Mouse (Mus musculus) embryonic facial prominence, embryonic 13.5 days (tissue): ENCODE results near the gene Adad2. TPM values are rescaled to one million over a fixed set of nuclear protein-coding genes. Genes with fewer than 3 reads are reported as not detected.
A peak's percentile ranks its signal among the peaks of the same experiment; 100 is the strongest.

Experiments
- ATAC-seq: fragments of 200-750 bp; cut with Nextera tagmentation; 2 replicates; pipeline ENCODE4 v1.8.0; 2017; ENCODE audit warnings: low read depth; ENCODE audit not compliant: insufficient number of reproducible peaks, insufficient read depth, low FRiP score, low TSS enrichment
- H3K27ac ChIP-seq: fragments of 300-500 bp; sonication (generic); 2 replicates; pipeline ENCODE4 v1.5.1; 2015; ENCODE audit warnings: moderate library complexity, mild to moderate bottlenecking, inconsistent platforms
- H3K27me3 ChIP-seq: fragments of 300-500 bp; sonication (generic); 2 replicates; pipeline ENCODE4 v1.6.1; 2015; ENCODE audit warnings: mild to moderate bottlenecking, inconsistent platforms
- H3K36me3 ChIP-seq: fragments of 300-500 bp; sonication (generic); 2 replicates; pipeline ENCODE4 v1.6.1; 2015; ENCODE audit warnings: mild to moderate bottlenecking, inconsistent platforms
- H3K4me1 ChIP-seq: fragments of 300-500 bp; sonication (generic); 2 replicates; pipeline ENCODE4 v1.6.1; 2015; ENCODE audit warnings: inconsistent platforms
- H3K4me2 ChIP-seq: fragments of 300-500 bp; sonication (generic); 2 replicates; pipeline ENCODE4 v1.6.1; 2015; ENCODE audit warnings: moderate library complexity, mild to moderate bottlenecking, inconsistent platforms
- H3K4me3 ChIP-seq: fragments of 300-500 bp; sonication (generic); 2 replicates; pipeline ENCODE4 v1.5.1; 2015; ENCODE audit warnings: mild to moderate bottlenecking, inconsistent platforms
- H3K9ac ChIP-seq: fragments of 300-500 bp; sonication (generic); 2 replicates; pipeline ENCODE4 v1.6.1; 2015; ENCODE audit warnings: mild to moderate bottlenecking, inconsistent platforms
- H3K9me3 ChIP-seq: fragments of 300-500 bp; sonication (generic); 2 replicates; pipeline ENCODE4 v1.6.1; 2016; ENCODE audit warnings: inconsistent platforms
- WGBS: fragments of 180-500 bp; shearing (Covaris S2); methylation state at CpG from one replicate; pipeline ENCODE4 v1.1.7; 2015; ENCODE audit warnings: mixed read lengths; 5-methylcytosine and 5-hydroxymethylcytosine counted together
- polyA plus RNA-seq: library from polyadenylated mRNA; unstranded; fragments of >200 nt; fragmentation: Nextera tagmentation; extraction: Ambion mirVana; gene quantifications from 2 replicates; pipeline ENCODE4 v1.2.1, GENCODE M21; 2015

The Adad2 gene
- polyA plus RNA-seq: not detected in 2 replicates

DNA sequence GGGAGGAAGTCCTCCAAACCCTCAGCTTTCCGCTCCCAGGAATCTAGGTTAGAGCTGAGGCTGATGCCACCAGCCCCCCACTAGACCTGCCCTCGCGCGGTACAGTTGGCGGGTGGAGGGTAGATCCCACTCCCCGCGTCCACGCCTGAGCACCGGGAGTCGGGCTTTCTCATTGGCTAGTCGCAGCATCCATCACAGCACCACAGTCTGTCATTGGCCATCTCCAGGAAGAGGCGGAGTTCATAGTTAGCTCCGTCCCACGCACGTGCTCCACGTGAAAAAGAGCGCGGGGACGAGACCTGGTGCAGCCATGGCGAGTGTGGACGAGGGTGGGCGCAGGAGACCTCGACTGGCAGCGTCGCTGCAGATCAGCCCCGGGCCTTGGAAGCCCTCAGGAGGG, at the start of gene Adad2:
Gene Adad2, plus strand, starts transcription at position 277 of the 400 bp plus-strand sequence.
- H3K4me3 ChIP-seq: no peak within 1 kb of the TSS
- no peaks in the 10 kb centered on the region for H3K4me1 ChIP-seq
- no peaks in the 10 kb centered on the region for H3K36me3 ChIP-seq
- 86% methylated on average over 26 of the region's 26 CpGs for whole genome bisulfite sequencing
- ATAC-seq: no peak; the same call in 1 of the 2 replicates
- H3K4me2 ChIP-seq: no peak within 1 kb of the TSS
- no peaks in the 10 kb centered on the region for H3K9me3 ChIP-seq
- H3K27ac ChIP-seq: no peak within 1 kb of the TSS
- 0 out of 2 replicates have a peak, but pooled peaks cover 5% of the 10 kb centered on the region for H3K27me3 ChIP-seq
- no peak within 1 kb of the TSS for H3K9ac ChIP-seq

DNA sequence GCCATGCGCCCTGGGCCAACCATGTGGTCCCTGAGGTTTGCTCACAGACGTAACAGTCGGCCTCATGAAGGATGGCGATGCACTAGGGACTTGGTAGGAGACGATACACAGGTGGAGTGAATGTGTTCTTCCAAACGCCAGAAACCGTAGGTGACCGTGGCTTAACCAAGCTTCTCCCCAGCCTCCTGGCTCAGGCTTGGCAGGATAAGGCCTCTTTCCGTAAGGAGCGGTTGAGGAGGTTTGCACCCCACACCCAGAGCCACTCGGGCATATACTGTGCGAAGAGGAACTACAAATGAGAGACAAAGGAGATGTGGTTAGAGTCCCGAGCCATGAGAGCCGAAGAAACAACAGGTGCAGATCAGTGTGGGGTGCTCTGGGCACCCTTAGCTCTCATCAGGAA, 48.7 kb upstream of the Adad2 start:
- H3K36me3 ChIP-seq: peaks cover 52% of the 10 kb centered on the region
- no peaks in the 10 kb centered on the region for H3K9me3 ChIP-seq
- ATAC-seq: no peak
- 88% methylated on average over 14 of the region's 14 CpGs for WGBS
- H3K27me3 ChIP-seq: no peaks in the 10 kb centered on the region
- H3K4me1 ChIP-seq: peaks cover 5% of the 10 kb centered on the region; the same call in 1 of the 2 replicates
- no peak overlapping the region for H3K9ac ChIP-seq
- H3K4me3 ChIP-seq: no peak overlapping the region
- H3K4me2 ChIP-seq: no peak overlapping the region
- no peak overlapping the region for H3K27ac ChIP-seq

DNA sequence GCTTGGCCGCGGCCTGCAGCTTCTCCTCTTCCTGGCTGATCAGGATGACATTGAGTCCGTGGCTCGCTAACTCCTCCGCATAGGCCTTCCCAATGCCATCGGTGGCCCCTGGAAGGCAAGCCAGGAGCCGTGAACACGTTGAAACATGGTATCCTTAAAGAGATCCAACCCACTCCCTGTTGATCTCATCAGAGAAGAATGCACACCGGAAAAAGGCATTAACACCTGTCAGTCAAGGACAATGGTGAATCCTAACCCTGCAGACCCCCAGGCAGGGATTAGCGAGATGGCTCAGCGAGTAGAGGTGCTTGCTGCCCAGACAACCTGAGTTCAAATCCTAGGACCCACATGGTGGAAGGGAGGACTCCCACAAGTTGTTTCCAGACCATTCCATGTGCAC, 46.2 kb upstream of the Adad2 start:
- 69% methylated on average over 11 of the region's 11 CpGs for WGBS

DNA sequence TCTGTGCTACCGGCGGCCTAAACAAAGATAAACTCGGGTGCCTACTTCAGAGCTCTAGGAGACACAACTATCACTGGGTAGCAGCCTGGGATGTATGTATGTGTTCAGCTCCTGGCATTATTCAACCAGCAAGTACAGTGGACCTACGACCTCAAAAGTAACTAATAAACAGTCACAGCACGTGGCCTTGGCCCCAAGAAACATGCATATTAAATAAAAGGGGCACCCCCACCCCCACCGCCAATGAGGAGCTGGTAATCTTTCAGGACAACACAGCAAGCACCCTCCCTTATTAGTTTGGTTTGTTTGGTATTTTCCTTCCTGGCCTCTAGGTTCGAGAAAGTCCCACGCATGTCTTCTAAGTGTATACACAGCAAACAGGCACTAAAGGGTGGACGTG, 44.3 kb upstream of the Adad2 start:
- WGBS: 84% methylated on average over 9 of the region's 9 CpGs
- H3K4me1 ChIP-seq: peaks cover 8% of the 10 kb centered on the region; the same call in 1 of the 2 replicates
- H3K27ac ChIP-seq: no peak overlapping the region
- H3K36me3 ChIP-seq: peaks cover 38% of the 10 kb centered on the region
- no peaks in the 10 kb centered on the region for H3K9me3 ChIP-seq
- no peak overlapping the region for H3K4me3 ChIP-seq
- no peak for ATAC-seq
- H3K4me2 ChIP-seq: no peak overlapping the region
- no peaks in the 10 kb centered on the region; the same call in 1 of the 2 replicates for H3K27me3 ChIP-seq
- no peak overlapping the region for H3K9ac ChIP-seq

More for the DNA sequence above, 46.2 kb upstream of the Adad2 start:
- Histone ChIP-seq H3K27me3 (no peaks in the 10 kb centered on the region), H3K36me3 (peaks cover 52% of the 10 kb centered on the region), H3K4me2 (no peak overlapping the region), H3K9ac (no peak overlapping the region), H3K9me3 (no peaks in the 10 kb centered on the region), H3K4me1 (no peaks in the 10 kb centered on the region), H3K4me3 (no peak overlapping the region), H3K27ac (no peak overlapping the region)
- ATAC-seq: no peak

DNA sequence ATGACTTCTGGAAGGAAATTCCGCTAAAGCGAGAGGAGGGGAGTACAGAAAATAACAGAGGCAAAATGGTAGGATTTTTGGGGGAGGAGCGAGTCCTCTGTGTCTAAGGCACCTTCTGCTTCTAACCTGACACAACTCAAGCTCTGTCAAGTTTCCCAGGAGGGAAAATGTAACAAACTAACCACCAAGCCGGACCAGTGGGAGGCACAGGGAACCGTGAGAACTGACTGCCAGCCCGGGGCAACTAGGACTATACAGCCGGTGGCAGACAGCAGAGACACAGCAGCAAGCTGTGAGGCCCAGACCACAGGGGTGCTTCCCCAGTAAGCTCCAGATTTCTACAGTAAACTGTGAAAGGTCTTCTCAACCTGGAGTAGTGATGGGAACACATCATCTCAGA, 43.6 kb upstream of the Adad2 start:
- Histone ChIP-seq H3K4me2 (no peak overlapping the region), H3K4me1 (peaks cover 15% of the 10 kb centered on the region), H3K27ac (no peak overlapping the region), H3K9ac (no peak overlapping the region), H3K27me3 (peaks cover 6% of the 10 kb centered on the region; the same call in 1 of the 2 replicates), H3K4me3 (no peak overlapping the region), H3K9me3 (no peaks in the 10 kb centered on the region), H3K36me3 (peaks cover 31% of the 10 kb centered on the region)
- WGBS: 54% methylated on average over 7 of the region's 7 CpGs
- ATAC-seq: no peak

DNA sequence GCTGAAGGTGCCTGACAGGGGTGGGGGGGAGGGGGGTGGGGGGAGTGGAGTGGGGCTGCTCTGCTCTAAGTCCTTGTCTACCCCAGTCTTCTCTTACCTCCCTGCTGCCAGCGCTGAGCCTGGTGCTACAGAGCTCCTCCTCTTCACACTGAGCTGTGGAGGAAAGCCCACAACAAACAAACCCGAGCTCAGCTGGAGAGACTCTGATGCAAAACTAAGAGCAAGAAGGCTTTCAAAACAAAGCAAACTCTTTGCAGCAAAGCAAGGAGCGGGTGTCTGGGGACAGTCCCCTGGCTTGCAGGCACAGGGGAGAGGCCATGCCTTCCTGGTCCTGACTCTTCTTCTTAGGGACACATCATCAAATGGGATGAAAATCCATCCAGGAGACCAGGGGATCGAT, 42.7 kb upstream of the Adad2 start:
- Histone ChIP-seq H3K27ac (no peak overlapping the region), H3K36me3 (peaks cover 24% of the 10 kb centered on the region), H3K4me3 (no peak overlapping the region), H3K27me3 (peaks cover 8% of the 10 kb centered on the region; the same call in 1 of the 2 replicates), H3K9ac (no peak overlapping the region), H3K4me1 (peaks cover 21% of the 10 kb centered on the region), H3K9me3 (no peaks in the 10 kb centered on the region), H3K4me2 (no peak overlapping the region)
- 35% methylated on average over 4 of the region's 4 CpGs for WGBS
- ATAC-seq: no peak

DNA sequence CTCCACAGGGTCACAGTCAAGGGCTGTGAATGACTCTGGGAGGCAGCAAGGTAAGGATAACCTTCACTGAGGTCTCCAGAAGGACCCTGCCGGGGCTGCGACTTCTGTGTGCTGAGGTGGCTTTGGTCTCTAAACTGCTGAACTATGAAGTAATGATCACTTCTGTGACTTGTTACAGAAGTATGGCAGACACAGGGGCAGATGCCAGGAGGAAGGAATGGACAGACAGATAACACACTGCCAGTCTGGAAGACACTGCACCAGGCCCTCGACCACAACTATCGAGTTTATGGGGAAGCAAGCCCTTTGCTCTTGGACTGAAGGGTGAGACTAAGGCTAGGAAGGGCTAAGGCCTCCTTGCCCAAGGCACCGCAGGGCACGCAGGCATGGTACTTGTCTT, 41.4 kb upstream of the Adad2 start:
- H3K27ac ChIP-seq: no peak overlapping the region
- no peak overlapping the region for H3K4me2 ChIP-seq
- H3K9me3 ChIP-seq: no peaks in the 10 kb centered on the region
- ATAC-seq: no peak
- peaks cover 11% of the 10 kb centered on the region for H3K36me3 ChIP-seq
- peaks cover 26% of the 10 kb centered on the region for H3K4me1 ChIP-seq
- H3K9ac ChIP-seq: 0 out of 2 replicates have a peak overlapping the region, but pooled peaks have one; percentile 1
- peaks cover 14% of the 10 kb centered on the region for H3K27me3 ChIP-seq
- 81% methylated on average over 6 of the region's 6 CpGs for WGBS
- no peak overlapping the region for H3K4me3 ChIP-seq

DNA sequence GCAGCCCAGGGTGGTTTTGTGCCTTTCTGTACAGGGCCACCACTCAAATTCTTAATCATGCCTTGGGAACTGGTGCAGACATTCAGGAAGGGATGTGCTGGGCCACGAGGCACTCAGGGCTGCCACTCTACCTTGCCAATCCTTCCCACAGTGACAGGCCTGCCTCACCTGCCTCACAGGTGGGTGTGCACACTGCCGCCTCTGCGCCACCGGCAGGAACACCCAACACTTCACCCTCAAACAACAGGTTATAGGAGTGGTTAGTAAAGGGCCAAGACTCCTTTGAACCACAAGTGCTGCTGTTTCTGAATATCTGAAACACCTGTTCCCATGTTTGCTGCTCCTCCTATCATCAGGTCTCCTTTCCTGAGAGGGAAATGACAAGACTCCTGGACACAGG, 40.1 kb upstream of the Adad2 start:
- H3K36me3 ChIP-seq: peaks cover 4% of the 10 kb centered on the region; the same call in 1 of the 2 replicates
- H3K9ac ChIP-seq: no peak overlapping the region
- H3K4me2 ChIP-seq: no peak overlapping the region
- ATAC-seq: no peak
- no peak overlapping the region for H3K4me3 ChIP-seq
- H3K4me1 ChIP-seq: peaks cover 26% of the 10 kb centered on the region
- WGBS: 86% methylated on average over 4 of the region's 4 CpGs
- no peaks in the 10 kb centered on the region for H3K9me3 ChIP-seq
- H3K27me3 ChIP-seq: peaks cover 23% of the 10 kb centered on the region
- H3K27ac ChIP-seq: no peak overlapping the region

DNA sequence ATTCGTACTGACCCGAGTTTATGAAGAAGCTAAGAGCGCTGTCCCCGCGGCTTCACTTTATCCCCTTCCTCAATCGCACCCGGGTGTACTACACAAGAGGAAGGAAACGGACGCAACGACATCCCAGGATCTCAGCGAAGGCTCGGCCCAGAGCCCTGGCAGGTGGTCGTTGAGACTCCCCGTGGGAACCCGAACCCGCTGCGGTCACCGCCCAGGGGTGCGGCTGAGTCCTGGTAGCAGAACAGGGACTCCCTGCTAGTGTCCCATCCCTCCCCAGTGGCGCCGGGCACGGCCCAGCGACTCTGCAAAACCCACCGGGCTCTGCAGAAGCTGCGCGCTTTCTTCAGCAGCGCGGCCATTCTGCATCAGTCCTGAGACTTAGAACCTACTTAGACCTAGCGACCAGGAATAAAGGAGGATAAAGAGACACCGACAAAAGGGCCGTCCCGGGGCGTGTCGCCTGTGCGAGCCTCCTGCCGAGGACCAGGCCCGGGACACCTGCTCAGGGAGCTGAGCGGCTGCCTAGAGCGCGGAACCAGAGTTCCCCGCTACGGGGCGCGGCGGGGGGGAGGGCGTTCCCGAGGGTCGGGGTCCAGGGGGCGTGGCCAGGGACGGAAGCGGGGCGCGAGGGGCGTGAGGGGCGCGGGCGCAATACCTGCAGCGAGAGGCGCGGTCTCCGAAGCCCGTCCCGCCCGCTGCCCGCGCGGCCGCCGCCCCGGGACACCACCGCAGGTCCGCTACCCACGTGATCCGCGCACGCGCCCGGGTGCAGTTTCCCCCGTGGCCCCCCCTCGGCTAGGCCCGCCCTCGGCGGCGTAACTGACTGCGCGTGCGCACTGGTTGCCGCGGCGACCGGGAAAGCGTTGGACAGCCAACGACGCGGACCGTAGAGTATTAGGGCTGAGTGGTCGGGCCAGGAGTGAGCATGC, 37.8 kb upstream of the Adad2 start, which contains the start of the genes Hsdl1 and Dnaaf1:
Gene Hsdl1, minus strand, starts transcription at position 747 of the 929 bp plus-strand sequence.
Gene Dnaaf1, plus strand, starts transcription at position 799 of the 929 bp plus-strand sequence.
- Histone ChIP-seq H3K9me3 (no peaks in the 10 kb centered on the region), H3K9ac (peak within 1 kb of the TSS; percentile 74), H3K27me3 (peaks cover 40% of the 10 kb centered on the region), H3K4me3 (peak within 1 kb of the TSS; percentile 71), H3K36me3 (no peaks in the 10 kb centered on the region), H3K27ac (0 out of 2 replicates have a peak within 1 kb of the TSS, but pooled peaks have one; percentile 28), H3K4me2 (peak within 1 kb of the TSS; percentile 99), H3K4me1 (peaks cover 26% of the 10 kb centered on the region)
- peak; percentile 82 for ATAC-seq
- WGBS: under 1% methylated on average over 81 of the region's 97 CpGs

DNA sequence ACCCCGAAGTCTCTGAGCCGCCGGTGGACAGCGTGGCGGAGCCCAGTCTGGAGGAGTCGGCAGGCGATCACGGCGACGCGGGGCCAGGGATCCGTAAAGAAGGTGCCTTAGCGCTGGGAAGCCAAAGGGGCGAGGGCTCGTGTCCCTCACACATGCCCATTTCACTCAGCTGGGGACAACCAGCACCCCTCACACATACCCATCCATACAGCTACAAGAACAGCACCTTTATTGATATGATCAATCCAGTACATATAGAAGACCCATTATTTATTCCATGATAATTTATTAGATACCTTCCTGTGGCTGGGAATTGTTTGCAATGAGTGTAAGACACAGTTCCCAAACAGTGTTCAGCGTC, 37.2 kb upstream of the Adad2 start:
- peak overlapping the region; percentile 71 for H3K4me3 ChIP-seq
- H3K4me2 ChIP-seq: peak overlapping the region; percentile 99
- peaks cover 26% of the 10 kb centered on the region for H3K4me1 ChIP-seq
- no peak overlapping the region for H3K27ac ChIP-seq
- under 1% methylated on average over 16 of the region's 16 CpGs for WGBS
- H3K9me3 ChIP-seq: no peaks in the 10 kb centered on the region
- H3K27me3 ChIP-seq: peaks cover 40% of the 10 kb centered on the region
- H3K36me3 ChIP-seq: no peaks in the 10 kb centered on the region
- peak overlapping the region; percentile 74 for H3K9ac ChIP-seq
- no peak for ATAC-seq

DNA sequence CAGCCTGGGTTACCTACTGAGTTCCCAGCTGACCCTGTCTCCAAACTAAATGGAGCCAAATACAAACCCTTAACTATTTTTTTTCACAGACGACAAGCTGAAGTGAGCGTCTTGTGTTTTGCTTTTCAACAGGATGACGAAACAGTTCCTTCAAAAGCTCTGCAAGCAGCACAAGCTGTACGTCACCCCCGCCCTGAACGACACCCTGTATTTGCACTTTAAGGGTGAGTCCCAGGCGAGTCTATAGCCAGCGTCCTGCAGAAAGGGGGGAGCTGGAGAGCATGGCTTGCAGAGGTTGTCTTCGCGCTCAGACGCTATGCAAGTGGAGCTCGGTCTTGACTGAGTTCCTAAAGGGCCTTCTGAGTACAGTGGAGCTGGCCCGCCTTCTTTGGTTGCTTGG, 33.5 kb upstream of the Adad2 start:
- no peak overlapping the region for H3K4me3 ChIP-seq
- H3K4me2 ChIP-seq: no peak overlapping the region
- H3K36me3 ChIP-seq: no peaks in the 10 kb centered on the region
- H3K9me3 ChIP-seq: no peaks in the 10 kb centered on the region
- no peak overlapping the region for H3K27ac ChIP-seq
- 44% methylated on average over 13 of the region's 13 CpGs for WGBS
- peaks cover 33% of the 10 kb centered on the region for H3K27me3 ChIP-seq
- ATAC-seq: no peak
- H3K9ac ChIP-seq: no peak overlapping the region
- H3K4me1 ChIP-seq: peaks cover 10% of the 10 kb centered on the region
